Mouse (Mus musculus): Measurements from ENCODE around the gene Spata2l.

DNA sequence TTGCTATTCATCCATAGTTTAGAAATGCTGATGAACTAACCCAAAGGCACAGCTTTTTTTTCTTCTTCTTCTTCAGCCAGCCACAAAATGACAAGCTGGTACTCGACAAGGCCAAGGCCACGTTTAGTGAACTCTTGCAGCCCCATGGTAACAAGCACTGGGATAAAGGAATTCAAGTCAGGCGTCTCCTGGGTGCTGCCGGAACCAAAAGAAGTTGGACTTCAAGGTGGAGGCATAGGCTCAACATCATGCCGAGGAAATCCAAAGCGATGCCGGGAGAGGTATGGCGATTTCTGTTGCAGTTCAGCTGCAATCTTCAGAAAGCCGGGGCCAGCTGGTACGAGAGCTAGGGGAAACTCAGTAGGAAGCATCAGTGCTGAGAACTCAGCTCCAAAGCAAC is 3.4 kb upstream of the Spata2l start:
- TF ChIP-seq CTCF (conservative IDR thresholded peaks at IDR 0.05; ENCODE audit: insufficient read depth, insufficient read length, low read depth, low read length) (no peak), POLR2A (IDR thresholded peaks at IDR 0.05; ENCODE audit: low read depth, low read length) (no peak)
